ENCODE assay signal across 8 mouse cellular contexts in the genomic region with DNA sequence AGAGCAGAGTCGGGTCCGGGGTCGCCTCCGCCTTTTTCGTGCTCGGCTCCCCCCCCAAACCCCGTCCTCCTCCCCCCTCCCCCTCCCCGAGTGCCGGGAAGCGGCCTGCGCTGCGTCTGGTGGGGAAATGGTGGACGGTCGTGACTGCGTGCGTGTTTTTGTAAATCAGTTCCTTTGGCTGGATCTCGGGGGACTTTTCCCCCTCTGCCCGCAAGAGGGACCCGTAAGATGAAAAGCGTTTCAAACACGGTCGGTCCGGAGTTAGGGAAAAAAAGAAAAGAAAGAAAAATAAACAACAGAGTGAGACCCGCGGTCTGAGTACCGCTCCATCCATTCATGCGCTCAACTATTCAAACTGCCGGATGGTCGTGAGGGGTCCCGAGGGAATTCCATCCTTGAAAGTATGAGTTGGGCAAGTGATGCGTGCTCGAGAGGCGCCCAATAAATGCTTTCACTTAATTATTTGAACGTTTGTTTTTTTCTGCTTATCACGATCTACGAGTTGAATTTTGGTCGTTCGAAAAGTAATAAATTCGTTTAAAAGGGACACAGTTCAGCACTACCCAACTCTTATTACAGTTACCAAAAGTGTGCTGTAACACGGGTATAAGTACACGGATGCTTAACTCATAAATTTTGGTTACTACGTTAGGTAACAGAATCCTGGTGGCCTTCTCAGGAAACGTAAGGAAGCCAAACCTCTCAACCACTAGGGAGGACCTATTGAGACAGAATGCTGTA. TPM values are rescaled to one million over a fixed set of nuclear protein-coding genes. Genes with fewer than 3 reads are reported as not detected.
A peak's percentile ranks its signal among the peaks of the same experiment; 100 is the strongest.
DNase-seq lines count a peak whose midpoint lies in the region; ATAC-seq and TF ChIP-seq lines count a peak whose summit lies in the region.

No protein-coding gene starts in this region.

- peak overlapping the region; percentile 58 for H3K4me3 ChIP-seq in kidney, embryonic 15.5 days (replicated peaks)
- H3K4me3 ChIP-seq in ES-E14 (ENCODE audit: insufficient read depth in 1 of 2, low read depth in 1 of 2, low read length in 2 of 2, poor library complexity in 1 of 2, severe bottlenecking in 1 of 2), result peak overlapping the region; percentile 74 to 87
- H3K4me3 ChIP-seq in embryonic facial prominence, embryonic 14.5 days (ENCODE audit: low read depth, low read length), result peak overlapping the region; percentile 52
- peak overlapping the region; percentile 57 for H3K4me3 ChIP-seq in intestine, postnatal 0 days (ENCODE audit: low read depth, low read length)
- H3K4me3 ChIP-seq in myocyte, result peak overlapping the region; percentile 66

- peak overlapping the region; percentile 55 for H3ac ChIP-seq in myocyte (ENCODE audit: control insufficient read depth, insufficient read length)

- H3K9ac ChIP-seq in kidney, embryonic 15.5 days, result peak overlapping the region; percentile 53
- H3K9ac ChIP-seq in ES-E14 (ENCODE audit: insufficient read depth, low read depth, low read length, poor library complexity, severe bottlenecking), result peak overlapping the region; percentile 90
- H3K9ac ChIP-seq in embryonic facial prominence, embryonic 14.5 days (ENCODE audit: low read depth, low read length), result peak overlapping the region; percentile 76
- H3K9ac ChIP-seq in intestine, postnatal 0 days (ENCODE audit: low read depth, low read length), result peak overlapping the region; percentile 59

- TF ChIP-seq POLR2A in myocyte (IDR thresholded peaks at IDR 0.05; ENCODE audit: insufficient read length, low read depth), result no peak

- TF ChIP-seq CTCF in intestine, postnatal 0 days (IDR thresholded peaks at IDR 0.05; ENCODE audit: low read depth), result no peak

- peak overlapping the region; percentile 55 for H3K4me2 ChIP-seq in kidney, embryonic 15.5 days
- peak overlapping the region; percentile 52 for H3K4me2 ChIP-seq in embryonic facial prominence, embryonic 14.5 days (ENCODE audit: low read depth, low read length)
- H3K4me2 ChIP-seq in intestine, postnatal 0 days (replicated peaks; ENCODE audit: low read depth), result peak overlapping the region; percentile 58
- peak overlapping the region; percentile 76 for H3K4me2 ChIP-seq in myocyte (ENCODE audit: low read depth)

- in situ Hi-C loops in ES-E14 (cut with MboI; ENCODE audit: low sequenced_read_pairs in 2 of 2, unreplicated experiment in 2 of 2), result no loop called here

- peaks cover 6% of the 10 kb centered on the region; the same call in 1 of the 2 replicates for H3K4me1 ChIP-seq in kidney, embryonic 15.5 days
- peaks cover 0 to 3% of the 10 kb centered on the region in 2 experiments; a peak in 1 of 4 replicates for H3K4me1 ChIP-seq in ES-E14 (ENCODE audit: control insufficient read depth in 2 of 2, insufficient read depth in 2 of 2, low read length in 2 of 2, poor library complexity in 1 of 2)
- 0 out of 2 replicates have a peak, but pooled peaks cover 4% of the 10 kb centered on the region for H3K4me1 ChIP-seq in embryonic facial prominence, embryonic 14.5 days (ENCODE audit: control insufficient read depth, insufficient read depth, low read length)
- H3K4me1 ChIP-seq in intestine, postnatal 0 days (replicated peaks; ENCODE audit: control insufficient read depth, insufficient read depth, low read length), result no peaks in the 10 kb centered on the region

- 0 out of 2 replicates have a peak, but pooled peaks cover 1% of the 10 kb centered on the region for H3K27me3 ChIP-seq in kidney, embryonic 15.5 days
- no peaks in the 10 kb centered on the region; the same call in 1 of the 2 replicates for H3K27me3 ChIP-seq in embryonic facial prominence, embryonic 14.5 days (replicated peaks; ENCODE audit: control insufficient read depth, insufficient read depth, low read length)
- no peaks in the 10 kb centered on the region for H3K27me3 ChIP-seq in intestine, postnatal 0 days (replicated peaks; ENCODE audit: control insufficient read depth, insufficient read depth, low read length)
- no peaks in the 10 kb centered on the region for H3K27me3 ChIP-seq in myocyte (ENCODE audit: control insufficient read depth, insufficient read depth, insufficient read length)

- WGBS in kidney, embryonic 15.5 days, result 19% methylated on average over 43 of the region's 43 CpGs
- WGBS in embryonic facial prominence, embryonic 14.5 days, result 22% methylated on average over 42 of the region's 43 CpGs
- 17% methylated on average over 33 of the region's 43 CpGs for WGBS in intestine, postnatal 0 days

- peak; percentile 82 for ATAC-seq in kidney, embryonic 15.5 days (replicated peaks; ENCODE audit: low FRiP score)
- peak; percentile 82 for ATAC-seq in embryonic facial prominence, embryonic 14.5 days (ENCODE audit: low read depth)
- ATAC-seq in intestine, postnatal 0 days, result peak; percentile 74

- H3K9me3 ChIP-seq in kidney, embryonic 15.5 days (replicated peaks), result no peaks in the 10 kb centered on the region
- no peaks in the 10 kb centered on the region for H3K9me3 ChIP-seq in ES-E14 (ENCODE audit: control insufficient read depth, insufficient read depth, low read depth, low read length)
- H3K9me3 ChIP-seq in embryonic facial prominence, embryonic 14.5 days (ENCODE audit: control insufficient read depth, low read length), result no peaks in the 10 kb centered on the region
- no peaks in the 10 kb centered on the region for H3K9me3 ChIP-seq in intestine, postnatal 0 days (ENCODE audit: control insufficient read depth)

- H3K36me3 ChIP-seq in kidney, embryonic 15.5 days, result no peaks in the 10 kb centered on the region
- H3K36me3 ChIP-seq in ES-E14 (ENCODE audit: control insufficient read depth, insufficient read depth, low read length, poor library complexity, severe bottlenecking) (no peaks in the 10 kb centered on the region; the same call in 1 of the 2 replicates), myocyte (ENCODE audit: control insufficient read depth, insufficient read depth) (no peaks in the 10 kb centered on the region)
- H3K36me3 ChIP-seq in embryonic facial prominence, embryonic 14.5 days (ENCODE audit: control insufficient read depth, insufficient read depth, low read length), result 0 out of 2 replicates have a peak, but pooled peaks cover 5% of the 10 kb centered on the region
- H3K36me3 ChIP-seq in intestine, postnatal 0 days (ENCODE audit: control insufficient read depth, insufficient read depth), result no peaks in the 10 kb centered on the region

- peaks cover 30% of the 10 kb centered on the region for H3K79me2 ChIP-seq in myocyte (ENCODE audit: control insufficient read depth, insufficient read depth)

- peak overlapping the region; percentile 93 for H3K27ac ChIP-seq in kidney, embryonic 15.5 days
- H3K27ac ChIP-seq in ES-E14 (ENCODE audit: insufficient read depth, low read depth, low read length, poor library complexity, severe bottlenecking), result peak overlapping the region; percentile 74
- peak overlapping the region; percentile 93 for H3K27ac ChIP-seq in embryonic facial prominence, embryonic 14.5 days (replicated peaks; ENCODE audit: low read depth, low read length)
- H3K27ac ChIP-seq in intestine, postnatal 0 days (ENCODE audit: low read depth, low read length), result peak overlapping the region; percentile 88

- no peak for DNase-seq in kidney, adult 11 months
- no peak for DNase-seq in ES-E14 (ENCODE audit: low read depth, low spot score)
- DNase-seq in embryonic facial prominence, embryonic 14.5 days (ENCODE audit: low spot score), result peak; percentile 40
- no peak for DNase-seq in layer of hippocampus, adult 11-12 months (ENCODE audit: low spot score)
- DNase-seq in urinary bladder, postnatal 4 days (ENCODE audit: low spot score in 2 of 2), result no peak

TF ChIP-seq in ES-E14, 5 proteins besides CTCF, POLR2A, EP300 and RAD21 (continues in another document):
- TF ChIP-seq HCFC1 (IDR thresholded peaks at IDR 0.05; ENCODE audit: borderline replicate concordance, insufficient read depth, low read length) (no peak), ZNF384 (IDR thresholded peaks at IDR 0.05; ENCODE audit: low read depth, low read length) (no peak)

TF ChIP-seq in myocyte, 11 proteins besides CTCF, POLR2A, EP300 and RAD21 (continues in another document):
- TF ChIP-seq MYOD1 (IDR thresholded peaks at IDR 0.05; ENCODE audit: control insufficient read depth in 1 of 3, insufficient read length in 2 of 3, low read depth in 2 of 3), result no peak
- no peak for TF ChIP-seq E2F4 (IDR thresholded peaks at IDR 0.05; ENCODE audit: insufficient read depth)
- no peak for TF ChIP-seq POLR2AphosphoS2 (IDR thresholded peaks at IDR 0.05; ENCODE audit: insufficient read length, low read depth)

RNA-seq across cellular contexts. Expression of gene Hnrnph2, which starts 0.6 kb away (rescaled TPM):
- 159 and 167 TPM in 2 replicates for polyA plus RNA-seq in kidney, embryonic 15.5 days (2015; fragmentation: Nextera tagmentation; extraction: Ambion mirVana)
- total RNA-seq in ES-E14 (2012; rRNA removed), result 40.6 and 53.6 TPM in 2 replicates
- polyA plus RNA-seq in embryonic facial prominence, embryonic 14.5 days (2014; fragmentation: Nextera tagmentation; extraction: Ambion mirVana), result 93.9 and 97.4 TPM in 2 replicates
- 81.7 and 88.7 TPM in 2 replicates for polyA plus RNA-seq in intestine, postnatal 0 days (2015; fragmentation: Nextera tagmentation; extraction: Ambion mirVana)
- 24.6 TPM for polyA plus RNA-seq in myocyte (2012; fragmentation: generic; extraction: Trizol)

RNA-seq across cellular contexts. Expression of gene Gla, which starts 0.6 kb away (rescaled TPM):
- polyA plus RNA-seq in kidney, embryonic 15.5 days (2015; fragmentation: Nextera tagmentation; extraction: Ambion mirVana), result 5.7 TPM in 2 replicates
- total RNA-seq in ES-E14 (2012; rRNA removed), result 17.2 and 26.7 TPM in 2 replicates
- polyA plus RNA-seq in embryonic facial prominence, embryonic 14.5 days (2014; fragmentation: Nextera tagmentation; extraction: Ambion mirVana), result 3.9 and 4.9 TPM in 2 replicates
- polyA plus RNA-seq in intestine, postnatal 0 days (2015; fragmentation: Nextera tagmentation; extraction: Ambion mirVana), result 25.9 and 26.2 TPM in 2 replicates
- polyA plus RNA-seq in myocyte (2012; fragmentation: generic; extraction: Trizol), result 6.2 TPM

RNA-seq across cellular contexts. Expression of gene Rpl36a, which starts 16.1 kb away (rescaled TPM):
- polyA plus RNA-seq in kidney, embryonic 15.5 days (2015; fragmentation: Nextera tagmentation; extraction: Ambion mirVana), result 426 and 524 TPM in 2 replicates
- 1,690 and 1,886 TPM in 2 replicates for total RNA-seq in ES-E14 (2012; rRNA removed)
- 496 and 585 TPM in 2 replicates for polyA plus RNA-seq in embryonic facial prominence, embryonic 14.5 days (2014; fragmentation: Nextera tagmentation; extraction: Ambion mirVana)
- polyA plus RNA-seq in intestine, postnatal 0 days (2015; fragmentation: Nextera tagmentation; extraction: Ambion mirVana), result 308 and 311 TPM in 2 replicates
- 1,272 TPM for polyA plus RNA-seq in myocyte (2012; fragmentation: generic; extraction: Trizol)

RNA-seq across cellular contexts. Expression of gene Btk, which starts 18.2 kb away (rescaled TPM):
- polyA plus RNA-seq in kidney, embryonic 15.5 days (2015; fragmentation: Nextera tagmentation; extraction: Ambion mirVana), result 1.1 TPM in 2 replicates
- total RNA-seq in ES-E14 (2012; rRNA removed), result 0.31 TPM in 1 of 2 replicates, not detected in the other
- polyA plus RNA-seq in embryonic facial prominence, embryonic 14.5 days (2014; fragmentation: Nextera tagmentation; extraction: Ambion mirVana), result 1.4 and 2.1 TPM in 2 replicates
- 0.81 and 0.83 TPM in 2 replicates for polyA plus RNA-seq in intestine, postnatal 0 days (2015; fragmentation: Nextera tagmentation; extraction: Ambion mirVana)
- not detected for polyA plus RNA-seq in myocyte (2012; fragmentation: generic; extraction: Trizol)

RNA-seq across cellular contexts. Expression of gene Timm8a1, which starts 59.9 kb away (rescaled TPM):
- 85.7 and 94.1 TPM in 2 replicates for polyA plus RNA-seq in kidney, embryonic 15.5 days (2015; fragmentation: Nextera tagmentation; extraction: Ambion mirVana)
- 20.2 and 42.4 TPM in 2 replicates for total RNA-seq in ES-E14 (2012; rRNA removed)
- 69.9 and 70.3 TPM in 2 replicates for polyA plus RNA-seq in embryonic facial prominence, embryonic 14.5 days (2014; fragmentation: Nextera tagmentation; extraction: Ambion mirVana)
- 68.6 and 71.5 TPM in 2 replicates for polyA plus RNA-seq in intestine, postnatal 0 days (2015; fragmentation: Nextera tagmentation; extraction: Ambion mirVana)
- polyA plus RNA-seq in myocyte (2012; fragmentation: generic; extraction: Trizol), result 24.1 TPM
